Mouse (Mus musculus): ENCODE data around the gene Gtf3c5.

GRCm38 (mm10) chr2:28609851-28610250 is 26.3 kb upstream of the Gtf3c5 start:
- TF ChIP-seq MAFK (IDR thresholded peaks at IDR 0.05; ENCODE audit: borderline replicate concordance, low read depth, low read length) (no peak), USF1 (IDR thresholded peaks at IDR 0.05; ENCODE audit: low read depth, low read length) (no peak), EP300 (IDR thresholded peaks at IDR 0.05; ENCODE audit: low read depth in 1 of 2, low read length in 2 of 2) (no peak), POLR2AphosphoS5 (IDR thresholded peaks at IDR 0.05; ENCODE audit: borderline replicate concordance, low read depth, low read length) (no peak), ZNF384 (IDR thresholded peaks at IDR 0.05; ENCODE audit: low read depth, low read length) (no peak), CTCF (IDR thresholded peaks at IDR 0.05 in 2 of 3, conservative IDR thresholded peaks at IDR 0.05 in 1 of 3; ENCODE audit: control insufficient read depth in 1 of 3, insufficient read depth in 1 of 3, low read depth in 2 of 3, low read length in 3 of 3, poor library complexity in 1 of 3, severe bottlenecking in 1 of 3) (no peak), MYB (IDR thresholded peaks at IDR 0.05; ENCODE audit: low read depth, low read length) (no peak), GATA1 (IDR thresholded peaks at IDR 0.05; ENCODE audit: low read depth, low read length) (no peak), RAD21 (IDR thresholded peaks at IDR 0.05; ENCODE audit: low read depth, low read length) (no peak), SMC3 (IDR thresholded peaks at IDR 0.05; ENCODE audit: low read depth, low read length) (no peak)

All from MEL (cell line).